Mouse (Mus musculus) lung, adult 2 months (tissue): Measurements from ENCODE around the gene Ifngr2.

Experiments used
- CTCF ChIP-seq: fragments of 200-500 bp; IDR thresholded peaks from 2 replicates; pipeline ENCODE4 v1.5.1; 2011; ENCODE audit warnings: mild to moderate bottlenecking, low read length, control low read depth; ENCODE audit not compliant: insufficient read depth
- POLR2A ChIP-seq: fragments of 200-500 bp; IDR thresholded peaks from 2 replicates; pipeline ENCODE4 v1.6.1; 2011; ENCODE audit warnings: low read depth, mild to moderate bottlenecking, control low read depth, low read length, borderline replicate concordance; ENCODE audit errors: extremely low read depth

- TF ChIP-seq CTCF (no peak), POLR2A (no peak)
Observed at GRCm38 (mm10) chr16:91597672-91598010, 50.8 kb downstream of the Ifngr2 start, which contains the start of gene Tmem50b.
